Mouse (Mus musculus) lung, adult 2 months (tissue): ENCODE results near the gene Lct.

Experiments used
- CTCF ChIP-seq: fragments of 200-500 bp; IDR thresholded peaks from 2 replicates; pipeline ENCODE4 v1.5.1; 2011; ENCODE audit warnings: mild to moderate bottlenecking, low read length, control low read depth; ENCODE audit not compliant: insufficient read depth
- POLR2A ChIP-seq: fragments of 200-500 bp; IDR thresholded peaks from 2 replicates; pipeline ENCODE4 v1.6.1; 2011; ENCODE audit warnings: low read depth, mild to moderate bottlenecking, control low read depth, low read length, borderline replicate concordance; ENCODE audit errors: extremely low read depth

DNA sequence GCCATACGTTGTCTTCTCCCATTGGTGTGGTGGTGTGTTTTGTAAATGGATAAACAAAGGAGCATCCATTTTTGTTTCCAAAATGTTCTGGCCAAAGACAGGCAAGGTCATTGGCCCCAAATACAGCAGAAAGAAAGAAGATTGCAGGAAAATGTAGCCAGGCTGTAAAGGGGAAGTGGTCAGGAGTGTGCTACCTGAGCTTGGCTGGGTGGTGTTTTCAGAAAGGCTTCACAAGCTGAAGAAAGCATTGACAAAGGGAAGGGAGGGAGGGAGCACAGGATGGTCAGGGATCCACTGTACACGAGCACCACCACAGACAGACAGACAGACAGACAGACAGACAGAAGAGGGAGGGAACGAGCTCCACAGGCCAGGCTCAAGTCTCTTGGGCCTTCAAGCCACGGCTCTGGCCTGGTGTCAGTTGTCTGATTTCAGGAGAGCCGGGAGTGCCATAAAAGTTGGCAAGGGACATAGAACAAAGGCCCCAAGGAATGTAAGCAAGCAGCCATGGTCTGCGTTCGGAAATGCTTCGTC lies 43.9 kb downstream of the Lct start:
- TF ChIP-seq POLR2A (no peak), CTCF (no peak)
